Mouse (Mus musculus): ENCODE data around the gene Nat14.

Nat14 gene

GRCm38 (mm10) chr7:4920496-4920895, 1.3 kb upstream of the Nat14 start:
- DNase-seq (ENCODE audit: low spot score), result no peak

DNA sequence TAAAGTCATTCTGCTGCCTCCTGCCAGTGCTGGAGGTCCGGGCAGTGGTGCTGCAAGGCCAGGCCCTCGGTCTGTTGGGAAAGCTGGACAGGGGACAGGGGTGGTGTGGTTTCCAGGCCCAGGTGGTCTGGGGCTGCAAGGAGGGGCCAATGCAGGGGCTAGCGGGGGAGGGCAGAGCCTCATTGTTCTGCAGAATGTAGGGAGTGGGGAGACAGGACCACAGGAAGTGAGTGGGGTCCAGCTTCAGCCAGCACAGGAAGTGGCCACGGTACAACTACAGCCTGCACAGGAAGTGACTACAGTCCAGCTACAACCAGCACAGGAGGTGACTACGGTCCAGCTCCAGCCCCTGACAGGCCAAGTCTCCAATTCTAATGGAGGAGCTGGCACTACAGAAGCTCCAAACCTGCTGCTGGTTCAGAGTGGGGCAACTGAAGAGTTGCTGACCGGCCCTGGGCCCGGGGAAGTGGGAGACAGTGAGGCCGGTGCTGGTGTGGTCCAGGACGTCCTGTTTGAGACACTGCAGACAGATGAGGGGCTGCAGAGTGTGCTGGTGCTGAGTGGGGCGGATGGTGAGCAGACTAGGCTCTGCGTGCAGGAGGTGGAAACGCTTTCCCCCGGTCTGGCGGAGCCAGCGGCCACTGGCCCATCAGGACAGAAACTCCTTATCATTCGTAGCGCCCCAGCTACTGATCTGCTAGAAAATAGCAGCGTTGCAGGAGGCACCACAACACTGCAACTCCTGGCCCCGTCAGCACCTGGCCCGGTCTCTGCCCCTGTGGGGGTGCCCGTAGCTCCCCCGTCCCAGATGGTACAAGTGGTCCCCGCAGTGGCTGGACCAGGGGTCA, 628 bp upstream of the Nat14 start:
- DNase-seq (ENCODE audit: low spot score), result no peak

DNA sequence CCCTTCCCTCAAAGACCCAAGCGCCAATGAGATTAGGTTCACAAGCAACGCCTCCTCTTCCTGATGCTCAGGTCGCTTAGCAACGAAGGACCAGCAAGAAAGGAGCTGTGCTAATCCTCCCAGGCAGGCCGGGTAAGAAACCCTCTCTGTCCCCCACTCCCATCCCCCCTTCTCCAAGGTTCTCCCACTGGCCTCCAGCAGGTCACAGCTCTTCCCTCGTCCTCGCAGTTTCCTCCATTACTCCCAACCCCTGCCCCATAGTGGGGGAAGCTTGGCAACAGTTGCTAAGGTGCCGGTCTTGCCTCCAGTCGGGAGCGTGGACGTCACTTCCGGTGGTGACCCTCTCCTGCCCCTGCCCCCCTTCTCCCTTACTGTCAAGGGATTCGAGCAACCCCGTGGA, 680 bp downstream of the Nat14 start:
- DNase-seq (ENCODE audit: low spot score), result peak; percentile 88

GRCm38 (mm10) chr7:4922931-4923565, 1.2 kb downstream of the Nat14 start:
- DNase-seq (ENCODE audit: low spot score), result peak; percentile 65

GRCm38 (mm10) chr7:4923586-4924364, 1.9 kb downstream of the Nat14 start:
- no peak for DNase-seq (ENCODE audit: low spot score)

DNA sequence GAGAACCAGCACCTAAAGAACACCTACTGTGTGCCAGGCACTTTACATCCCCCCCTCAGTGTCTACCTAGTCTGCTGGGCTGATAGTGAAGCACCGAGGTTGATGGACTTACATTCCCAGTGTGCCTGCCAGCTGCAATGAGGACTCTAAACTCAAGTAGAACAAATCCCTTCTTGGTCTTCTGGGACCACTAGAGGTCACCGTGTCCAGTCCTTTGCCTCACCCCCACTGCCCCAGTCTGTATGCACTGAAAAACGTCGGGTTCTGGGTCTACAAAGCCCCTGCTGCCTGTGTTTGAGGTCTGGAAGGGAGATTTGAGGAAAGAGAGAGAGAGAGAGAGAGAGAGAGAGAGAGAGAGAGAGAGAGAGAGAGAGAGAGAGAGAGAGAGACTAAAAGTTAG, 2.7 kb downstream of the Nat14 start:
- no peak for DNase-seq (ENCODE audit: low spot score)

GRCm38 (mm10) chr7:4924891-4925301, 3.1 kb downstream of the Nat14 start:
- no peak for DNase-seq (ENCODE audit: low spot score)

GRCm38 (mm10) chr7:4925441-4926381, 3.9 kb downstream of the Nat14 start, which contains the start of gene Ssc5d:
Gene Ssc5d, plus strand, starts transcription at chr7:4925785.
- DNase-seq (ENCODE audit: low spot score), result no peak

DNA sequence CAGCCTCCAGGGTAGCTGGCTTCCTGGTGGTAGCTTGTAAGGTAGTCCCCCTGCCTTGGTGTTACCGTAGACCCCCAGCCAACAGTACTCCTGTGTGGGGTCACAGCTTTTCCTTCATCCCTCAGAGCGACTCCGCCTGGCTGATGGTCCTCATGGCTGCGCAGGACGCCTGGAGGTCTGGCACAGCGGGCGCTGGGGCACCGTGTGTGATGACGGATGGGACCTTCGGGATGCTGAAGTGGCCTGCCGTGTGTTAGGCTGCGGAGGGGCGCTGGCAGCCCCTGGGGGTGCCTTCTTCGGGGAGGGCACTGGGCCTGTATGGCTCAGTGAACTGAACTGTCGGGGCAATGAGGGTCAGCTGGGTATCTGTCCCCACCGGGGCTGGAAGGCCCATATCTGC, 5.0 kb downstream of the Nat14 start:
- no peak for DNase-seq (ENCODE audit: low spot score)

GRCm38 (mm10) chr7:4927711-4928110, 5.9 kb downstream of the Nat14 start:
- no peak for DNase-seq (ENCODE audit: low spot score)

DNA sequence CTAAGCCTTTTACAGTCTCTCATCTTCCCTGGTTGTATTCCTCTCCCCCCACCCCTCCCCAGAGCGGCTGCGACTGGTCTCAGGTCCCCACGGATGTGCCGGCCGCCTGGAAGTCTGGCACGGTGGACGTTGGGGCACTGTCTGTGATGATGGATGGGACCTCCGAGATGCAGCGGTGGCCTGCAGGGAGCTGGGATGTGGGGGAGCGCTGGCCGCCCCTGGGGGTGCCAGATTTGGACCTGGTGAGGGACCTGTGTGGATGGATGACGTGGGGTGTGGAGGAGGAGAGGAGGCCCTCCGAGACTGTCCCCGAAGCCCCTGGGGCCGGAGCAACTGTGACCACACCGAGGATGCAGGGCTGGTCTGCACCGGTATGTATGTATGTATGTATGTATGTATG, 6.5 kb downstream of the Nat14 start:
- no peak for DNase-seq (ENCODE audit: low spot score)

DNA sequence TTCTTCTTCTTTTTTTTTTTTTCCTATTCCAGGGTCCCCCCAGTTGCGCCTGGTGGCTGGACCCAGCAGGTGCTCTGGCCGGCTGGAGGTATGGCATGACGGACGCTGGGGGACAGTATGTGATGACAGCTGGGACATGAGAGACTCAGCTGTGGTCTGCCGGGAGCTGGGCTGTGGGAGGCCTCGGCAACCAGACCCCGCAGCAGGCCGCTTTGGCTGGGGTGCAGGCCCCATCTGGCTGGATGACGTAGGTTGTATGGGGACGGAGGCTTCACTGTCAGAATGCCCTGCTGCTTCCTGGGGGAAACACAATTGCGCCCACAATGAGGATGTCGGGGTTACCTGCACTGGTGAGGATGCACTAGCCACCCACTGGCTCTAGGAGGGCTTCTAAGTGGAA, 11.3 kb downstream of the Nat14 start:
- DNase-seq (ENCODE audit: low spot score), result no peak

DNA sequence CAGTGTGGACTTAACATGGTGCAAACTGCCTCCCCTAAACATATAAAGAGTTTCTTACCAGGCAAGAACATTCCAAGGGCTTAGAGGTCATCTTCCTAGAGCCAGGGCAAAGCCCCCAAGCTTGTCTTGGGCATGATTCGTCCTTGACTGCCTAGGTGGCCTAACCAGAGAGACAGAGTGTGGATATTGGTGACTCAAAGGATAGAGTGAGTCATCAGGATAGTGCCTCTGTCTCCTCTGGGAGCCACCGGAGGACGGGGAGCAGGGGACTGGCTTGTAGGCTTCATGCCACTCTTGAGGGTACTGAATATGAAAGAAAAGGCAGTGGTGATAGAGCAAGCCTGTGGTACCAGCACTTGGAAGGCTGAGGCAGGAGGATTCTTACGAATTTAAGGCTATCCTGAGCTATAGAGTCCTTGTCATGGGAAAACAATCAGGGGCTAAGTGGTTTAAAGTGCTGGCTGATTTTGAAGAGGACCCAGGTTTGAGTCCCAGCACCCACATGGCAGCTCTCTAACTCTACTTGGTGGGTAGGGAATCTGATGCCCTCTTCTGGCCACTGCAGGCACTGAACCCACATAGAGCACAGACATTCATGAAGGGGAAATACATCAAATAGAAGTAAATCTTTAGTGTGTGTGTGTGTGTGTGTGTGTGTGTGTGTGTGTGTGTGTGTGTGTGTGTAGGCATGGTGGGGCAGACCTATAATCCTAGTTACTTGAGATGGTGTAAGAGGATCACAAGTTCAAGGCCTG, 12.5 kb downstream of the Nat14 start:
- no peak for DNase-seq (ENCODE audit: low spot score)

- DNase-seq (ENCODE audit: low spot score), result no peak
Observed at GRCm38 (mm10) chr7:4936832-4937231, 15.0 kb downstream of the Nat14 start.

DNA sequence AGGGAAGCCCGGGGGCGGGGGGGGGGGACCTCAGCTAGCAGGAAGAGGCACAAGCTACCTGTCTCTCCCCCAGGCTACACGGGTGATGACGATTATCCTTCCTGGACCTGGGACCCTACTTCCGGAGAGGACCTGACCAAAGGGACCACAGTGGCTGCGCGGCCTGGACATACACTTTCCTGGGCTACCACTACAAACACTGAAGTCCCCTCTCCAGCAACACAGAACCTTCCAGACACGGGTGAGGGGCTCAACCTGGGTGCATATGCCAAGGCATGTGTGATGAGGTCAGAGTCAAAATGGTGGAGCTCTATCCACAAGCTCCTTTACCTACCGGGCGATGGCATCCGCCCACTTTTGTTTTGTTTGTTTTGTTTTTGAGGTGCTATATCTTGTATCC, 15.6 kb downstream of the Nat14 start:
- no peak for DNase-seq (ENCODE audit: low spot score)

DNA sequence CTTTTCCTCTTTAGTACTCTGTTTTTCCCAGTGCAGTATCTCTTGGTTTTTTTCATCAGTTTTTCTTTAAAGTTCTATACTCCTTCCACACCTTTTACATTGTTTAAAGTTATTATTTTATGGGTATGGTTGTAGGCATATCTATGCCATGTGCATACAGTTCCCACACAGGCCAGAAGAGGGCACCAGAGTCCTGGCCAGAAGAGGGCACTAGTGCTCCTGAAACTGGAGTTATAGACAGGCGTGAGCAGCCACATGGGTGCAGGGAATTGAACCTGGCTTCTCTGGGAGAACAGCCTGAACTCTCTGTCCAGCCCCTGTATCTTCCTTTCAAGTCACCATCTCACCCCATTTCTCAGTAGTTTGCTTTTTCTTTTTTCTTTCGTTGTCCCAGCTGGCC, 16.6 kb downstream of the Nat14 start:
- DNase-seq (ENCODE audit: low spot score), result no peak

- no peak for DNase-seq (ENCODE audit: low spot score)
Observed at GRCm38 (mm10) chr7:4940068-4940479, 18.2 kb downstream of the Nat14 start.

DNA sequence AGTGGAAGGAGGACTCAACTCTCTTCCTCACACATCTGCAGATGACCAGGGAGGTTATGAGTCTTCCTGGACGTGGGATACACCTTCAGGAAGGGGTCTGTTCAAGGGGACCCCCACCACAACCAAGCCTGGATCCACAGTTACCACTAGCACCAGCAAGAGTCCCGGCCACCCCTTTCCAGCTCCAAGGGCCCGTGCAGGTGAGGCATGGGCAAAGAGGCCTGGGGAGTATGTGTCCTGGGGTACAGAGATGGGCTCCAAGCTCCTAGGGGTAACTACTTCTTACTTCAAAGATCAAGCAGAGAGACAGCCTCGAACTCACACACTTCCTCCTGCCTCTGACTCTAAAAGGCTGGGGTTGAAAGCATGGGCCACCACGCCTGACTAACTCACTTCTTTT, 20.8 kb downstream of the Nat14 start:
- no peak for DNase-seq (ENCODE audit: low spot score)

- DNase-seq (ENCODE audit: low spot score), result peak; percentile 94
Observed at GRCm38 (mm10) chr7:4943223-4943815, 21.5 kb downstream of the Nat14 start.

DNA sequence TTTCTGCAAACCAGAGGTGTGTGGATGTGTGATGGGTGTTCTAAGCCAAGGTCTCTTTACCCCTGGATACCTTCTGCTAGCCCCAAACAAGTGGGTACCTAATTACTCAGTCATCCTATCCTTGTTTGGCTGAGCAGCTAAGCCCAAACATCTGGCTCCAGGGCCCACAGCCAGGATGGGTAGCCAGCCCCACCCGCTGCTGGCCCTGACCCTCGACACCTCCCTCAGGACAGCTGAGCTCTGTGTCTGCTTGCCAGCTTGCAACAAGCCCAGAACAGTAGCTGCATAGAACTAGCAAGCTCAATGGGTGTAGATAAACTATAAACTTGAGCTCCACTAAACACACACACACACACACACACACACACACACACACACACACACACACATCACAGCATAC, 26.0 kb downstream of the Nat14 start:
- DNase-seq (ENCODE audit: low spot score), result no peak

GRCm38 (mm10) chr7:4948386-4948785, 26.6 kb downstream of the Nat14 start:
- DNase-seq (ENCODE audit: low spot score), result no peak

All from left cerebral cortex, adult 11 months (tissue).